Mouse (Mus musculus): Measurements from ENCODE around the gene Asic2. TPM values are rescaled to one million over a fixed set of nuclear protein-coding genes. Genes with fewer than 3 reads are reported as not detected.

Asic2 gene
- polyA plus RNA-seq, 1 experiment from 2014 or later = not detected

- H3K4me2 ChIP-seq = no peak overlapping the region
- H3K27ac ChIP-seq = no peak overlapping the region
- no peaks in the 10 kb centered on the region for H3K36me3 ChIP-seq
- WGBS = 60% methylated on average over 8 of the region's 8 CpGs
- no peaks in the 10 kb centered on the region for H3K9me3 ChIP-seq (replicated peaks)
- H3K4me1 ChIP-seq (replicated peaks) = no peaks in the 10 kb centered on the region
- no peak overlapping the region for H3K9ac ChIP-seq
- no peak for ATAC-seq (replicated peaks; ENCODE audit: insufficient number of reproducible peaks, insufficient read depth, low FRiP score, low read depth)
- no peak overlapping the region for H3K4me3 ChIP-seq
- H3K27me3 ChIP-seq = no peaks in the 10 kb centered on the region
Observed at GRCm38 (mm10) chr11:81120024-81120576, 848.2 kb downstream of the Asic2 start.

GRCm38 (mm10) chr11:81118055-81118454 lies 850.2 kb downstream of the Asic2 start:
- ATAC-seq (replicated peaks; ENCODE audit: insufficient number of reproducible peaks, insufficient read depth, low FRiP score, low read depth) = no peak
- Histone ChIP-seq H3K27ac (no peak overlapping the region), H3K4me2 (no peak overlapping the region), H3K4me1 (replicated peaks) (no peaks in the 10 kb centered on the region), H3K9me3 (replicated peaks) (no peaks in the 10 kb centered on the region), H3K9ac (no peak overlapping the region), H3K27me3 (no peaks in the 10 kb centered on the region), H3K4me3 (no peak overlapping the region), H3K36me3 (no peaks in the 10 kb centered on the region)
- 54% methylated on average over 7 of the region's 7 CpGs for WGBS

- no peaks in the 10 kb centered on the region for H3K27me3 ChIP-seq
- no peaks in the 10 kb centered on the region for H3K9me3 ChIP-seq (replicated peaks)
- 29% methylated on average over 9 of the region's 9 CpGs for WGBS
- no peaks in the 10 kb centered on the region for H3K36me3 ChIP-seq
- H3K4me1 ChIP-seq (replicated peaks) = no peaks in the 10 kb centered on the region
- H3K4me2 ChIP-seq = no peak overlapping the region
- no peak overlapping the region for H3K27ac ChIP-seq
- H3K9ac ChIP-seq = no peak overlapping the region
- no peak overlapping the region for H3K4me3 ChIP-seq
- ATAC-seq (replicated peaks; ENCODE audit: insufficient number of reproducible peaks, insufficient read depth, low FRiP score, low read depth) = no peak
Observed at GRCm38 (mm10) chr11:81115666-81116065, 852.6 kb downstream of the Asic2 start.

GRCm38 (mm10) chr11:81111626-81112025 lies 856.6 kb downstream of the Asic2 start:
- no peak overlapping the region for H3K4me2 ChIP-seq
- ATAC-seq (replicated peaks; ENCODE audit: insufficient number of reproducible peaks, insufficient read depth, low FRiP score, low read depth) = no peak
- WGBS = 81% methylated on average over 2 of the region's 2 CpGs

GRCm38 (mm10) chr11:81110049-81110448 lies 858.2 kb downstream of the Asic2 start:
- ATAC-seq (replicated peaks; ENCODE audit: insufficient number of reproducible peaks, insufficient read depth, low FRiP score, low read depth) = no peak
- H3K4me1 ChIP-seq (replicated peaks) = no peaks in the 10 kb centered on the region
- no peak overlapping the region for H3K9ac ChIP-seq
- no peaks in the 10 kb centered on the region for H3K9me3 ChIP-seq (replicated peaks)
- H3K27me3 ChIP-seq = no peaks in the 10 kb centered on the region
- H3K4me3 ChIP-seq = no peak overlapping the region
- 72% methylated on average over 6 of the region's 6 CpGs for WGBS
- no peak overlapping the region for H3K4me2 ChIP-seq
- H3K27ac ChIP-seq = no peak overlapping the region
- no peaks in the 10 kb centered on the region for H3K36me3 ChIP-seq

More at GRCm38 (mm10) chr11:81111626-81112025, 856.6 kb downstream of the Asic2 start:
- Histone ChIP-seq H3K4me1 (replicated peaks) (no peaks in the 10 kb centered on the region), H3K9ac (no peak overlapping the region), H3K27me3 (no peaks in the 10 kb centered on the region), H3K36me3 (no peaks in the 10 kb centered on the region), H3K27ac (no peak overlapping the region), H3K9me3 (replicated peaks) (no peaks in the 10 kb centered on the region), H3K4me3 (no peak overlapping the region)

- H3K27ac ChIP-seq = no peak overlapping the region
- no peak overlapping the region for H3K4me2 ChIP-seq
- H3K4me1 ChIP-seq (replicated peaks) = no peaks in the 10 kb centered on the region
- H3K9me3 ChIP-seq (replicated peaks) = no peaks in the 10 kb centered on the region
- H3K4me3 ChIP-seq = no peak overlapping the region
- no peaks in the 10 kb centered on the region for H3K27me3 ChIP-seq
- WGBS = 84% methylated on average over 1 of the region's 1 CpGs
- no peaks in the 10 kb centered on the region for H3K36me3 ChIP-seq
- no peak overlapping the region for H3K9ac ChIP-seq
- ATAC-seq (replicated peaks; ENCODE audit: insufficient number of reproducible peaks, insufficient read depth, low FRiP score, low read depth) = no peak
Observed at GRCm38 (mm10) chr11:81106949-81107348, 861.3 kb downstream of the Asic2 start.

- Histone ChIP-seq H3K4me3 (no peak overlapping the region), H3K9me3 (replicated peaks) (no peaks in the 10 kb centered on the region), H3K36me3 (no peaks in the 10 kb centered on the region), H3K4me2 (no peak overlapping the region), H3K27me3 (no peaks in the 10 kb centered on the region), H3K4me1 (replicated peaks) (no peaks in the 10 kb centered on the region), H3K9ac (no peak overlapping the region), H3K27ac (no peak overlapping the region)
- WGBS = 70% methylated on average over 6 of the region's 6 CpGs
- ATAC-seq (replicated peaks; ENCODE audit: insufficient number of reproducible peaks, insufficient read depth, low FRiP score, low read depth) = no peak
Observed at GRCm38 (mm10) chr11:81100829-81101228, 867.4 kb downstream of the Asic2 start.

- H3K9ac ChIP-seq = no peak overlapping the region
- no peaks in the 10 kb centered on the region for H3K36me3 ChIP-seq
- H3K27me3 ChIP-seq = no peaks in the 10 kb centered on the region
- H3K4me1 ChIP-seq (replicated peaks) = no peaks in the 10 kb centered on the region
- no peak overlapping the region for H3K4me3 ChIP-seq
- H3K9me3 ChIP-seq (replicated peaks) = no peaks in the 10 kb centered on the region
- H3K4me2 ChIP-seq = no peak overlapping the region
- WGBS = 30% methylated on average over 6 of the region's 6 CpGs
- no peak for ATAC-seq (replicated peaks; ENCODE audit: insufficient number of reproducible peaks, insufficient read depth, low FRiP score, low read depth)
- no peak overlapping the region for H3K27ac ChIP-seq
Observed at GRCm38 (mm10) chr11:81096011-81096410, 872.2 kb downstream of the Asic2 start.

GRCm38 (mm10) chr11:81094581-81094980 lies 873.7 kb downstream of the Asic2 start:
- no peaks in the 10 kb centered on the region for H3K36me3 ChIP-seq
- no peaks in the 10 kb centered on the region for H3K4me1 ChIP-seq (replicated peaks)
- ATAC-seq (replicated peaks; ENCODE audit: insufficient number of reproducible peaks, insufficient read depth, low FRiP score, low read depth) = no peak
- no peak overlapping the region for H3K4me3 ChIP-seq
- no peak overlapping the region for H3K27ac ChIP-seq
- WGBS = 65% methylated on average over 8 of the region's 8 CpGs
- H3K27me3 ChIP-seq = no peaks in the 10 kb centered on the region
- no peaks in the 10 kb centered on the region for H3K9me3 ChIP-seq (replicated peaks)
- no peak overlapping the region for H3K9ac ChIP-seq
- no peak overlapping the region for H3K4me2 ChIP-seq

GRCm38 (mm10) chr11:81092161-81092560 lies 876.1 kb downstream of the Asic2 start:
- no peak overlapping the region for H3K4me3 ChIP-seq
- no peaks in the 10 kb centered on the region for H3K4me1 ChIP-seq (replicated peaks)
- no peak overlapping the region for H3K27ac ChIP-seq
- H3K9ac ChIP-seq = no peak overlapping the region
- no peaks in the 10 kb centered on the region for H3K9me3 ChIP-seq (replicated peaks)
- no peak overlapping the region for H3K4me2 ChIP-seq
- 71% methylated on average over 2 of the region's 2 CpGs for WGBS
- H3K27me3 ChIP-seq = no peaks in the 10 kb centered on the region
- no peaks in the 10 kb centered on the region for H3K36me3 ChIP-seq
- ATAC-seq (replicated peaks; ENCODE audit: insufficient number of reproducible peaks, insufficient read depth, low FRiP score, low read depth) = no peak

GRCm38 (mm10) chr11:81083822-81084221 lies 884.4 kb downstream of the Asic2 start:
- Histone ChIP-seq H3K9me3 (replicated peaks) (no peaks in the 10 kb centered on the region), H3K36me3 (no peaks in the 10 kb centered on the region), H3K4me2 (no peak overlapping the region), H3K27ac (no peak overlapping the region), H3K9ac (no peak overlapping the region), H3K4me1 (replicated peaks) (no peaks in the 10 kb centered on the region), H3K4me3 (no peak overlapping the region), H3K27me3 (no peaks in the 10 kb centered on the region)
- no peak for ATAC-seq (replicated peaks; ENCODE audit: insufficient number of reproducible peaks, insufficient read depth, low FRiP score, low read depth)
- 68% methylated on average over 4 of the region's 4 CpGs for WGBS

GRCm38 (mm10) chr11:81080076-81080805 lies 888.0 kb downstream of the Asic2 start:
- WGBS = 37% methylated on average over 11 of the region's 11 CpGs

More at GRCm38 (mm10) chr11:81080076-81080805, 888.0 kb downstream of the Asic2 start:
- no peaks in the 10 kb centered on the region for H3K27me3 ChIP-seq
- no peaks in the 10 kb centered on the region for H3K4me1 ChIP-seq (replicated peaks)
- H3K9ac ChIP-seq = no peak overlapping the region
- no peak overlapping the region for H3K4me2 ChIP-seq
- no peak for ATAC-seq (replicated peaks; ENCODE audit: insufficient number of reproducible peaks, insufficient read depth, low FRiP score, low read depth)
- H3K36me3 ChIP-seq = no peaks in the 10 kb centered on the region
- H3K4me3 ChIP-seq = no peak overlapping the region
- H3K9me3 ChIP-seq (replicated peaks) = no peaks in the 10 kb centered on the region
- H3K27ac ChIP-seq = no peak overlapping the region

Data from heart, embryonic 15.5 days (tissue).